Mouse (Mus musculus): Measurements from ENCODE around the gene Bax.

DNA sequence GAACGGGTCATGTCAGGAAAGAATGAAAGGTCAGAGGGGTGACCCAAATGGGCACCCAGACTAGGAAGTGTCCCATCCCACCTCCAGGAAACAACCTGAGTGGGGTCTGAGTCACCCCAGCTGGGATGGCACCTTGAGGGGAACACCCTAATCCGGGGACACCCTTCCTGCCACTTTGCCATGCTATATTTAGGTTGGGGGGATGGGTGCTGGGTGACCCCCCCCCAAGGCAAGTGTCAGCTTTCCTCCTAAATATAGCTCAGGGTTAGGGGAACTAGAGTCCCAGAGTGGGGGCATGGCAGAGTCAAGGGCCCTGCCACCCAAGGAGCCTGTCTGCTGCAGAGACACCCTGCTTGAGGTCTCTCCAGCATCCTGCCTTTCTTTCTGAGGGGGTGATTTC is 54.3 kb downstream of the Bax start:
- no peak for TF ChIP-seq CTCF (IDR thresholded peaks at IDR 0.05; ENCODE audit: low read depth, low read length)
- TF ChIP-seq POLR2A (IDR thresholded peaks at IDR 0.05; ENCODE audit: extremely low read depth, insufficient read depth, low read length): no peak

All from liver, adult 2 months (tissue).